Mouse (Mus musculus): ENCODE data around the gene Hjurp.

DNA sequence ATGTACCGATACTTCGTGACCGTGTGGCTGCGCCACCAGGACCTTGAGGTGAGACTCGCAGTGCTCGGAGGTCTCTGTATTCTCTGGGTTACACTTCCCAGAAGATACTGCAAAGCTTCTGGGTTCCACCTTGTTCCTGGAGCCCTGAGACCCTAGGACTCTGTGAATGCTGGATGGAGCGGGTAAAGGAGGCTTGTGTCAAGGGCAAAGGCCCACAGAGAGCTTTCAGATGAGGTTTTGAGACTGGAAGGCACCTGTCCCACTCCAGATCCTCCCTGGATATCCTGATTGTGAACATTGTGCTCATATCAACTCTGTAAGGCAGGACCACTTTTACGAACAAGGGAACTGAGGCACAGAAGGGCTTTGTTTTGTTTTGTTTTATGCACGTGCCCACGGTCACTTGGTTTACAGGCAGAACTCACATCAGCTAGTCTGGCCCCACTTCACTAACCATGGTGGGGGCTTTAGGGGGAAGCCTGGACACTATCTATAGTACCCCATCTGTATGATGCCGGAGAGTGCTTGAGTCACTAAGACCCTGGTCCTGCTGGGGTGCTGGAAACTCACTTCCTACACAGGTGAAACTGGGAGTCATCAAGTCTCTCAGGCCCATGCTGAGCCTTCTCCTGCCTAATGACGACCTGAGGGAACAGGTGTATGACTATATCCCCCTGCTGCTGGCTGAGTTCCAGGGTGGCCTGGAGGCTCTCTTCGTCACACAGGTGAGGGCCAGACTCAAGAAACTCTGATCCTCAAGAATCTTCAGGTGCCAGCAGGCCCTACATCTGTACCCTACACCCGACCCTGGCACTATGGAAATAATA is 43.8 kb downstream of the Hjurp start:
- TF ChIP-seq EP300 (IDR thresholded peaks at IDR 0.05; ENCODE audit: insufficient read depth, low read depth, low read length): no peak
- TF ChIP-seq CTCF (IDR thresholded peaks at IDR 0.05; ENCODE audit: low read depth, low read length): no peak
- TF ChIP-seq POLR2A (IDR thresholded peaks at IDR 0.05; ENCODE audit: insufficient read depth, low read length): no peak

All from ES-Bruce4 (cell line).